Mouse (Mus musculus) embryonic stem cell, embryonic (primary cell): Measurements from ENCODE around the gene Cyp17a1.

Source experiments
- CTCF ChIA-PET, 4 experiments: fragments of 300-600 bp in 2 of 4; fragments of 350-600 bp in 2 of 4; sonication (Branson Sonifier 250); formaldehyde crosslinking; loops; one replicate each; lab custom pipeline; 2022; ENCODE audit warnings: inconsistent platforms in 2 of 4; lab: Charles Lee
- POLR2A ChIA-PET, 4 experiments: fragments of 300-600 bp in 2 of 4; fragments of 350-600 bp in 2 of 4; sonication (Branson Sonifier 250); formaldehyde crosslinking; loops; one replicate each; lab custom pipeline; 2022; ENCODE audit warnings: antibody characterized with exemption in 4 of 4, inconsistent platforms in 1 of 4; lab: Charles Lee

The Cyp17a1 gene

DNA sequence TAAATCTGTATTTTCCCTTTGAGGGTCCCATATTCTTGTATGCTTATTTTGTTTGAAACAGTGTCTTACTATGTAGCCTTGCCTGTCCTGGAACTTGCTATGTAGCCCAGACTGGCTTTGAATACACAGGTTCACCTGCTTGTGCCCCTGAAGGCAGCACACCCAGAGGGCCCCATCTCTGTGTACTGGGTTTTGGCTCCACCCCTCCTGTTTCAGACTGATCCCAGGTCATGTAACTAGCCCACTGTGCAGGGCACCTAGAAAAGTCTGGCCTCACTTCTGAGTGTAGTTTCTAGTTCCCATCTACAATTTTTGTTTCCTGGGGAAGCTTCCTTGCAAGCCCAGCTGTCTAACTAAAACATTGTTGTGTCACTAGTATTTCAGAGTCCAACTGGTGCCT lies 33.9 kb downstream of the Cyp17a1 start:
- ChIA-PET POLR2A (interaction anchor here in 1 of 4 experiments (1.0 to 1.6 kb wide), 3 partner anchors 8 to 14 kb away, joined by 3 to 4 read pairs (median 3); no protein-coding TSS in a partner anchor), CTCF (no interaction called here)

DNA sequence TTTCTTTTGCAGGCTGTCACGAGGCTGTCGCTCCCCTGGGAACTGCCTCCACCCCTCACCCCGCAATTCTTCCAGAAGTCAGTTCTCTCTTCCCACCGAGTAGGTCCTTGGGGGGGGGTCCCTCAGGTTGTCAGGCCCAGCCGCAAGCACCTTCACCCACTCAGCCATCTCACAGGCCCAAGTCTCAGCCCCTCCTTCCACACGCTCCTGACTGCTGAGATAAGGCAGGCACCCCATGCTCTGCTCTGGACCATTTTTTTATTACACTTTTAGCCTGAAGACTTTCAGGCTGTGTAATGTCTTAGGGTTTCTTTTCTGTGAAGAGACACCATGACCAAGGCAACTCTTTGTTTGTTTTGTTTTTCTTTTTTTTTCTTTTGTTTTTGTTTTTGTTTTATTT lies 35.4 kb downstream of the Cyp17a1 start:
- CTCF ChIA-PET, result no interaction called here
- POLR2A ChIA-PET, result no interaction called here

DNA sequence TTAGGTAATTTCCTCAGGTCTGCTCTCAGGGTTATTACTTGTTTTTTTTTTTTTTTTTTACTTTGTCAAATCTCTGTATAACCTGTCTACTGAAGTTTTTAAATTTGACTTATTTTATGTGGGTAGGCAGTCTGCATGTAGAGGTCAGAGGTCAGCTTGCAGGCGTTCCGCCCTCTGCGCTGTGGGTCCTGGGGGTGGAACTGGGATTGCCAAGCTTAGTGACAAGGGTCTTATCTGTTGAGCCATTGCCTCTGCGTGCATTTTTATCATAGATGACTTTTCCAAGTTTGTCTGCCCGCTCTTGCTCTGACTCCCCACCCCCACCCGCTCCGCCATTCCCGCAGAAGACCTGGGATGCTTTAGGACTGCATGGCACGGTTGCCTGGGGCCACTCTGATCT lies 37.2 kb downstream of the Cyp17a1 start:
- ChIA-PET POLR2A (interaction anchor here in 2 of 4 experiments (0.7 to 1.8 kb wide), 6 partner anchors 11 to 110 kb away, joined by 3 to 6 read pairs (median 4); no protein-coding TSS in a partner anchor), CTCF (interaction anchor here (1.0 to 1.6 kb wide), 4 partner anchors 22 to 48 kb away, joined by 3 to 4 read pairs (median 3); no protein-coding TSS in a partner anchor)

DNA sequence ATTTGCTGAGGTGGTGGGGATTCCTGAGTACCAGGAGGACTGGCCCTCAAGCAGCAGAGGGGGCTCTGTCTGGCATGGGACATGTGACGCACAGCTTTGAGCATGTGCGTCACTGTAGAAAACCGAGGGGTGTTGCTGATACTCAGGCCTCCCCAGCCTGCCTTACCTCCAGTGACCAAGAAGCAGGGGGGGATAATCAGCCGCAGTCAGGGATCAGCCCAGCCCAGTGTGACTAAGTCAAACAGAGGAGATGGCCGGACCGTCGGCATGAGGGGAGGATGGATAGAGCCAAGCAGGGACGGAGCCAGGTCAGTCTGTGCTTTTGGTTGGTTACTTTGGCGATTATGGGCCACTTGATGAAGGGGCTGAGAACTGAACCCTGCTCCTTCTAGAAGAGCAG lies 41.3 kb downstream of the Cyp17a1 start:
- CTCF ChIA-PET, result interaction anchor here in 1 of 4 experiments (0.6 kb wide), 1 partner anchor 194 kb away, joined by 4 read pairs; no protein-coding TSS in a partner anchor

DNA sequence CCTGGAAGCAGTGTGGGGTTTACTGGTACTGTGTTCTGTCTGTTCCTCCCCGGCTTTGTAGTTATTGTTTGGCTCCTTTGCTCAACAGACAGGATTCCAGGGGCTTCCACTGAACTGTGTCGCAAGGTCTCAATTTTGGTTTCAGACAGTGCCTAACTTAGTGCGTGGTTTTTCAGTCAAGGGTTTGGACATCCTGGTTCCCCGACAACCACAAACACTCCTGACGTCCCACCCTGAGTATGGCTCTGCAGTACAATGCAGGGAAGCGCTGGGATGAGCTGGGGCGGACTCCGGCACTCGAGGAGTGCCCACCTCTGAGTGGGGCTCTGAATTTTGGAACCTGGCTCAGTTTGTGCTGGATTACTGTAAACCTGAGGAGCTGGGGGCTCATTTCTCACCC lies 43.2 kb downstream of the Cyp17a1 start:
- CTCF ChIA-PET, result interaction anchor here in 1 of 4 experiments (0.7 kb wide), 1 partner anchor 28 kb away, joined by 3 read pairs; no protein-coding TSS in a partner anchor
- POLR2A ChIA-PET, result interaction anchor here in 3 of 4 experiments (0.5 to 2.6 kb wide), 12 partner anchors 10 to 273 kb away, joined by 3 to 12 read pairs (median 4); no protein-coding TSS in a partner anchor

More for the DNA sequence above, 41.3 kb downstream of the Cyp17a1 start:
- POLR2A ChIA-PET, result interaction anchor here in 3 of 4 experiments (0.6 to 2.6 kb wide), 16 partner anchors 9 to 322 kb away, joined by 3 to 12 read pairs (median 3); partner anchors contain the start of gene Wbp1l (in 1 of the 3)

DNA sequence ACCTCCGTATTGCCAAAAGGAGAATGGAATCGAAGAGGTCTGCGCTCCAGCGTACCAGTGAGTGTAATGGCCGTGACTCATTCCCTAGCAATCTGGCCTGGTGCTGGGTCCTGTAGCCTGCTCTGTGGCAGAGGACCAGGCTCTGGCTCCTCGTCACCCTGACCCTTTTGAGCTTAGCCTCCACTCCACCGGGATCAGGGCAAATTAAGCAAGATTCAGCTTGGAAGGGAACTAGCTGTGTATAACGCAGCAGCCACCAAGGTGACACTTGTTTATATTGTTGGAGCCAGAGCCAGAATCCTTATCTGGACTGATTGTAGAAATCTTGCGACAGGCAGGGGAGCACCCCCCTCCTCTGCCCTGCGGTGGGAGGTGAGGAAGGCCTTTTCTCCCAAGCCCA lies 44.6 kb downstream of the Cyp17a1 start:
- POLR2A ChIA-PET, result interaction anchor here in 1 of 4 experiments (0.7 kb wide), 1 partner anchor 13 kb away, joined by 5 read pairs; no protein-coding TSS in a partner anchor
- CTCF ChIA-PET, result interaction anchor here in 1 of 4 experiments (0.5 to 1.4 kb wide), 2 partner anchors 21 to 1267 kb away, joined by 3 to 4 read pairs; no protein-coding TSS in a partner anchor

DNA sequence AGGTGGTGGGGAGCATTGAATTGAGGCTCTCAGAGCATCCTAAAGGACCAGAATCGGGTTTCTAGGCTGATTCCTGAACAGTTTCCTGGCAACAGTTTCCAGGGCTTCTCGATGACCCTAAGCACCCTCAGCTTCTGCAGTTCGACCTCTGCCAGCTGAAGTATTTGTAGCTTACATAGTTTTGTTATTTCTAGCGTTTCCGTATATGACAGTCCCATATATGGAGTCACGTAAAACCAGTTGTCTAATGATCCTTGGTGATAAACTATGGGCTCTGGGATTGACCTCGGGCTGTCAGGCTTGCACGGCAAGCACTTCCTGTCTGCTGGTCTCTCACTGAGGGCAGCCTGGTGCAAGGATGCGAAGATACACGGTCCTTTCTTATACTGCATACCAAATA lies 47.5 kb downstream of the Cyp17a1 start:
- POLR2A ChIA-PET, result interaction anchor here in 2 of 4 experiments (0.6 to 10.2 kb wide), 6 partner anchors 9 to 286 kb away, joined by 3 to 48 read pairs (median 3); no protein-coding TSS in a partner anchor
- CTCF ChIA-PET, result interaction anchor here in 1 of 4 experiments (0.7 to 1.3 kb wide), 2 partner anchors 17 to 38 kb away, joined by 3 to 4 read pairs; no protein-coding TSS in a partner anchor

DNA sequence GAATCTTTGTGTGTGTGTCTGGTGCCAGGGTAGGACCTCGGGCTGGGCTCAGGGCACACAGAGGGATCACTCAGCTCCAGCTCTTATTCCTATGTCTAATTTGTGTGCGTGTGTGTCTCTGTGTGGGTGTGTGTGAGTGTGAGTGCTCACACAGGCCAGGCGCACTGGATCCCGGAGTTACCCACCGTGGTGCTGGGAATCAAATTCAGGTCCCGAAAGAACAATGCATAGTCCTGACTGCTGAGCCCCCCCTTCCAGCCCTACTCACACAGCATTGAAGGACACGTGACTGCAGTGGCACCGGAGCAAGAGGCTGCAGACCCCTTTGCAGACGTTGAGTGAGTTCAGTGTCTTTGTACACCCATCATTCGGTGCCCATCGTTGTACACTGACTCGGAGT lies 48.0 kb downstream of the Cyp17a1 start:
- ChIA-PET POLR2A (interaction anchor here in 3 of 4 experiments (0.5 to 10.2 kb wide), 9 partner anchors 10 to 228 kb away, joined by 3 to 48 read pairs (median 3); partner anchors contain the start of gene Sufu (in 1 of the 3)), CTCF (interaction anchor here in 1 of 4 experiments (0.7 to 1.3 kb wide), 2 partner anchors 17 to 38 kb away, joined by 3 to 4 read pairs; no protein-coding TSS in a partner anchor)

DNA sequence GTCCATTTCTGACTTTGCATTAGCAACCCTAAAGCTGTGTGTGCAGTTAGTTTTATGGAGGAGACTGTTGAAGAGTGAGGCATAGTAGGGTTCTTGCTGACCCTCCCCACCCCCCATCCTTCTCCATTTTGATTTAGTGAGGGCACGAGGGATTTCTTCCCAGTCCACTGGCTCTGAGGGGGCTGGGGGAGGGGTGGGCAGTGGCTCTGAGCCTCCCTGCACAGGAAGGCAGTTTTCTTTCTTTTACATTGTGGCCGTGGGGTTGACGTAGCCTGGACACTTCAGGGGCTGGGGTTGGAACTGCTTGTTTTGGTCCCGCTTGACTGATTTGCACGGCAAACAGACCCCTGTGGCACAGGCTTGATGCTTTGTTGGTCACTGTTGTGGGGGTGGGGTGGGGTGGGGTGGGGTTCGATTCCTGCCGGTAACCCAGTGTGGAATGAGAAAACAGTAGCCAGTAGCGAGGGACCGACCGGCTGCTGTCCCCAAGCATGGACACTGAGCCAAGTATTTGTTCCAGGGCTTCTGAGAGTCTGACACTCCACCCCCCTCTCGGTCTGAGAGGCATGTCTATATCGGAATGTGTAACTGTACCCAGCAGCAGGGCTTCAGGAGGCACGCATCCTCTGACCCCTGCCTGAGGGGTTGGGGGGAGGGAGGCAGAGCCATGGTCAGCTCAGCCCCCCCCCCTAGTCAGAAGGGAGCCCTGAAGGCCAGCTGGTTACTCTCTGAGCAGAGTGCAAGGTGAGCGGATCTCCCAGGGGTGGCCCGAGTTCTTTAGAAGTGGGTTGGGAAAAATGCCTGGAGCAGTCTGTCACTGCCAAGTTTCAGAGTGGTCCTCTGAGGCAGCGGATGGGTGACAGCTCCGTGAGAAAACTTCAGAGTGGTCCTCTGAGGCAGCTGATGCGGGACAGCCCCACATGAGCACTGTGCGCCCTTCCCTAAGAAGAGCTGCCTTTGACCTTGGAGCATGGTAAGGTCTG lies 48.9 kb downstream of the Cyp17a1 start:
- CTCF ChIA-PET, result interaction anchor here (0.6 to 1.5 kb wide), 5 partner anchors 11 to 189 kb away, joined by 3 to 4 read pairs (median 4); no protein-coding TSS in a partner anchor
- POLR2A ChIA-PET, result interaction anchor here in 3 of 4 experiments (0.5 to 10.2 kb wide), 9 partner anchors 10 to 227 kb away, joined by 3 to 48 read pairs (median 3); partner anchors contain the start of gene Sufu (in 1 of the 3)

DNA sequence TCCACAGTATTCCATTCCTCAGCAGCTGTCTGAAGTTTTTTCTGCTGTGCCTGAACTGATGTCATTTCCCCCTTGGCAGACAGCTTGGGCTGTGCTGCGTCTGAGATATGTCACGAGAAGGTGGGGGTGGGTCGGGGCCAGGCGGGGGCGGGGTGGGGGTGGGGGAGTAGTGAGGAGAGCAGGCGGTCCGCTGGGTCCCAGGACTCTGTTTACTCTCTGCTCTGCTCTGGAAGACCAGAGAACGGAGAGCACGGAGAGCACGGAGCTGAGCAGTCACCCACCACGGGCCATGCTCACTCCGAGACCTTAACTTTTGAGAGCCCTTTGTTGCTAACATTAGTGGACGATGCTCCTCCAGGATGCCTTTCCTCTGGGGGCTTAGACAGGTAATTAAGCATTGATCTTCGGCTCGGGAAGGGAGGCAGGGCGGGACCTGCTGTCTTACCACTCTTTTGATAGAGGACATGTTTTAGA lies 49.7 kb downstream of the Cyp17a1 start:
- ChIA-PET POLR2A (interaction anchor here in 2 of 4 experiments (1.2 to 10.2 kb wide), 10 partner anchors 8 to 67 kb away, joined by 3 to 48 read pairs (median 4); partner anchors contain the start of gene Borcs7 (in 2 of the 2)), CTCF (interaction anchor here in 3 of 4 experiments (0.6 to 1.5 kb wide), 5 partner anchors 35 to 289 kb away, joined by 3 to 4 read pairs (median 3); no protein-coding TSS in a partner anchor)

DNA sequence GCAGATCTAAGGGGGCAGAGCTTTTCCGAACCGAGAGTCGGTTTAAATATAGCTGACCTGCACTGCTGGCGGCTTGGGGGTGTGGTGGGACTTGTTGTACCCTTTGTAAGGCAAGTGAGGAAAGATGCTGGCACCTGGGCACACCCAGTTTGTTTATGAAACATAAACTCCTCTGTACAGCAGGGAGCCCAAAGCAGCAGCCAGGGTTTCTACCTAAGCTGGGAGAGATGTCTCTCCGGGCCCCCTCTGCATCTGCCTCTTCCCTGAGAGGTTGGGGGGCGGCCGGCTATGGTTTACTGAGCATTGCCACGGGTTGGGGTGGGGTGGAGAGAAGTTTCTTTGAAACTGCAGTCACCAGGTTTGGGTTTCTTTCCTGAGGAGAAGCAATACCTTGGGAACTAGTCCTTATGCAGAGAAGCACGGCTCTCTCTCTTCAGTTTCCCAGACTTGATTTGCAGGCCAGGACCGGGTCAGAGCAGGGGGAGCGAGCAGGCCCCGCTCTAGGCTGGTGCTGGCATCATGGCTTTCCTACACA lies 50.2 kb downstream of the Cyp17a1 start:
- ChIA-PET POLR2A (interaction anchor here in 2 of 4 experiments (0.6 to 10.2 kb wide), 15 partner anchors 8 to 103 kb away, joined by 3 to 48 read pairs (median 4); partner anchors contain the start of gene Borcs7 (in 2 of the 2)), CTCF (interaction anchor here (0.6 to 1.5 kb wide), 7 partner anchors 14 to 1260 kb away, joined by 3 to 18 read pairs (median 3); no protein-coding TSS in a partner anchor)

DNA sequence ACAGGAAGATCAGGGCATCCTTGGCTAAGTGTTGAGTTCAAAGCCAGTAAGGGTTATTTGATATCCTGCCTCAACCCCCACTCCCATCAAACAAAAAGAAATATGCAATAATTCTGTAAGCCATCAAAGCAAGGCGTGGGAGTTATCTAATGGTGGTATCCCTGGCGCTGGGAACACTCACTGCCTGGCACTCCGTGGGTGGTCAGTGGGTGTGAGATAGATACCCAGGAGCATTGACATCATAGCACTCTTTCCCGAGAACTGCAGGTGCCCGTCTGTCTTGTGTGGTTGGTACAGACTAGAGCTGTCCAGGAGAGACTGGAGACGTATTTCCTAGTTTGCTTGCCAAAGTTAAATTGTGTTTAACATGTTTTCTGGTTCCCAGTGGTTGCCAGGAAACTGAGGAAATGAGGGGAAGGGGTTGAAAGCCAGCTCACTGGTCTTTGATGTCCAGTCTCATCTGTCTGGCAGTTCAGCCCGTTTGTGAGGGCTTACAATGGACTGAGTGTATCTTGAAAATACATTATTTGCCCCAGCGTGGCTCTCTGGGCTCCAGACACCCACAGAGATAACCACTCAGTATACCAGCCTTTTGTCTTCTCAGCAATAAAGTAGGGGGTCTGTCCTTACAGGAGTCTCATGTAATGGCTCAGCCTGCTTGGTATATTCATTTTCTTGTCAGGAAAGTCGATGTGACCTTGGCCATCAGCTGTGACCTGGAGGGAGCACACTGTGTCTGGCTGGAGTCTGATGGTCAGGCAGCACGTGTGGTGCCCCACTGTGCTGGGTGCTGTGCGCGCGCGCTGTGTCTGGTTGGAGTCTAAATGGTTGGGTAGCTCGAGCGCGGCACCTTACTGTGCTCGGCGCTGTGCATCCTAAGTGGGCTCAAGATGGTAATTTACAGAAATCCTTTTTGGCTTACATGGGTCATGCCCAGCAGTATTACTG lies 51.5 kb downstream of the Cyp17a1 start:
- CTCF ChIA-PET, result interaction anchor here in 3 of 4 experiments (0.5 to 1.1 kb wide), 5 partner anchors 12 to 1261 kb away, joined by 3 to 18 read pairs (median 4); no protein-coding TSS in a partner anchor
- POLR2A ChIA-PET, result interaction anchor here in 3 of 4 experiments (0.5 to 10.2 kb wide), 14 partner anchors 9 to 533 kb away, joined by 3 to 48 read pairs (median 4); partner anchors contain the start of gene Borcs7 (in 2 of the 3)

DNA sequence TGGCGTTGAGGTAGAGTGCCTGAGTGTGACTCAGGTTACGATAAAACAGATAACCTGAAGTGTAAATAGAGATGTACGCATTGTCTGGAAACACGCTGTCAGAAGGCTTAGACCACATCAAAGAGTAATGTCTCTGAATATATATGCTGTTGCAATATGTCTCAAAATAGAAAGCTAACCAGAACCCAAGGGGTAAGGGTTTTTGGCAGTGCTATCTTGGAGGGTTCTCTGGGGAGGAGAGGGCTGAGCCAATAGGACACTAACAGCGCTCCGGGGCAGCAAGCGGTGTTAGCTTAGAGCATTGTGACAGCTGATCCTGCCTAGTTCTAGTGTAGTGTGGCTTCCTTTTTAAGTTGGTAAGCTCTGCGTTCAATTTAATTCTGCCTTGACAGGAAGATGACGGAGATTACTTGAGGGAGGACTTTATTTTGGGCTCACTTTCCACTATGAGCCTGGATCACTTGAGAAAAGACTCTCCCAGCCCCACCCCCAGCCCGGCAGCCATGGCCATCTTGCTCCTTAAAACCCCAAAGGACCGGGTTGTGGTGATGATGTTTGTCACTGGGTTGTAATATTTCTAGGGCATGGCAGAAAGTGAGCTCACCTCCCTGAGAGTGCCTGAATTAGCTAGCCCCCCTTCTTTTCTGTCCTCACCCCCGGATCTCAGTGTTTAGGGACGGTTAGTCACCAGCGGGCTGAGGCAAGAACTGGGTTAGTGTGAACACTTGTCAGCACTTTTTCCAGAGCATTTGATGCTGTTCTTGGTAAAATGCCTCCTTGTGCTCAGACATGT lies 52.8 kb downstream of the Cyp17a1 start:
- ChIA-PET CTCF (interaction anchor here in 1 of 4 experiments (0.8 kb wide), 1 partner anchor 13 kb away, joined by 3 read pairs; no protein-coding TSS in a partner anchor), POLR2A (interaction anchor here in 2 of 4 experiments (0.6 to 10.2 kb wide), 8 partner anchors 9 to 352 kb away, joined by 3 to 48 read pairs (median 4); partner anchors contain the start of gene Wbp1l (in 1 of the 2))

DNA sequence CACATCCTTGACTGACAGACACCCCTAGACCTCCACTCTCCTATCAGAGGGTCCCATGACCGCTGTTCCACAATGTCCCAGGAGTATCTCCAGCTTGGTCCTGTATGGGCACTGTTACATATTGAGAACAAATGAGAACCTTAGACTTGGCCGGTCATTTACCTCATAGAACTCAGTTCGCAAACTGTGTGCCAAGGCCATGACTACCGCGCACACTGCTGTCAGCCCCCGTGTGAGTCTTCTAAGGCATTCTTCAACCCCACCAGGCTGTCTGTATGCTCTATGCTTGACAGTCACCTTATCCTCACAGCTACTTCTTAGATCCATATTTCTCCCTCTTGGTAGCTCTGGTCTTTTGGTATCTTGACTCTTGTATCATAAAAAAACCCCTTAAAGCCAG lies 53.5 kb downstream of the Cyp17a1 start:
- ChIA-PET CTCF (interaction anchor here in 3 of 4 experiments (0.6 to 0.9 kb wide), 3 partner anchors 12 to 34 kb away, joined by 3 to 6 read pairs (median 3); no protein-coding TSS in a partner anchor), POLR2A (interaction anchor here in 3 of 4 experiments (0.6 to 10.2 kb wide), 11 partner anchors 10 to 119 kb away, joined by 3 to 48 read pairs (median 4); partner anchors contain the start of gene Wbp1l (in 1 of the 3))

DNA sequence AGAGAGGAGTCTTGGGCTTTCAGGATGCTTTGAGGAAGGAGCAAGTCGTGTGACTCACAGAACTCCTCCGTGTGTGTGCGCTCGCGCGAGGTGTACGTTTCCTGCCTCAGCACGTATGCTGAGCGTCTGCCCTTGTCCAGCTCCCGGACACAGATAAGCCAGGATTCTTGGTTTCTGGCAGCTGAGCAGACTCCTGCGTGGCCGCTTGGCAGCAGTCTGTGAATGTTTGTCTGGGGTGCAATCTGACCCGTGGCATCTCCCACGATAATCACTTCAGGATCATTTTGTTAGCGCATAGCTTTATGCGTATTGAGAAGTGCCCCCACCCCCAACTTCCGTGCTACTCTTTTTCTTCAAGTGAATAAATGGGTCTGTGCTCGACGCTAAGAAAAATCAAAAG lies 54.0 kb downstream of the Cyp17a1 start:
- POLR2A ChIA-PET, result interaction anchor here (0.6 to 10.2 kb wide), 16 partner anchors 9 to 183 kb away, joined by 3 to 48 read pairs (median 4); partner anchors contain the start of genes Wbp1l (in 2 of the 4), Arl3 (in 1 of the 4) and Sfxn2 (in 1 of the 4)
- CTCF ChIA-PET, result interaction anchor here in 3 of 4 experiments (0.6 to 1.3 kb wide), 4 partner anchors 19 to 34 kb away, joined by 3 to 6 read pairs (median 3); no protein-coding TSS in a partner anchor
